Mouse (Mus musculus) megakaryocyte, embryonic 14.5 days (primary cell): Measurements from ENCODE around the gene Rnf40.

Experiments used
- FLI1 ChIP-seq: IDR thresholded peaks from 2 replicates; pipeline ENCODE4 v1.6.1; 2012; ENCODE audit warnings: low read length, inconsistent platforms, mixed read lengths
- GATA1 ChIP-seq: IDR thresholded peaks from 3 replicates; pipeline ENCODE4 v1.6.1; 2012; ENCODE audit warnings: mixed read lengths, low read length, inconsistent platforms, borderline replicate concordance

DNA sequence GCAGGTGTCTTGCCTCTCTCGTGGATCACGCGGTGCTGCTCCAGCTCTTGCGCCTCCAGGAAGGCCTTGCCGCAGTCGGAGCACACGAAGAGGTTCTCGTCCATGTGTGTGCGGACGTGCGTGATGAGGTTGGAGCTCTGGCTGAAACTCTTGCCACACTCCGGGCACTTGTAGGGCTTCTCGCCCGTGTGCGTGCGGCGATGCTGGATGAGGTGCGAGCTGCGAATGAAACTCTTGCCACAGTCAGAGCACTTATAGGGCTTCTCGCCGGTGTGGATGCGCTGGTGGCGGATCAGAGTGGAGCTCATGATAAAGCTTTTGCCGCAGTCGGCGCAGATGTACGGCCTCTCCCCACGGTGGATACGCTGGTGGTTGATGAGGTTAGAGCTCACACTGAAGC is 22.4 kb downstream of the Rnf40 start:
- TF ChIP-seq GATA1 (no peak), FLI1 (no peak)
